Mouse (Mus musculus) ES-Bruce4 (cell line): Measurements from ENCODE around the gene Cyfip1.

ENCODE experiments used
- CTCF ChIP-seq: IDR thresholded peaks from one replicate; pipeline ENCODE4 v1.8.1; 2011; ENCODE audit warnings: low read depth, low read length
- POLR2A ChIP-seq: IDR thresholded peaks from one replicate; pipeline ENCODE4 v1.8.1; 2011; ENCODE audit warnings: low read length; ENCODE audit not compliant: insufficient read depth

GRCm38 (mm10) chr7:55981511-55981910 is 140.0 kb downstream of the Cyfip1 start:
- TF ChIP-seq CTCF (no peak), POLR2A (no peak)
